Mouse (Mus musculus) spleen, postnatal 4 days (tissue): ENCODE results near the gene Enkd1.

Source experiments
- DNase-seq, 2 experiments: peaks; one replicate each; pipeline ENCODE4 v3.0.0; 2022; ENCODE audit warnings: low spot score in 2 of 2

Gene Enkd1

DNA sequence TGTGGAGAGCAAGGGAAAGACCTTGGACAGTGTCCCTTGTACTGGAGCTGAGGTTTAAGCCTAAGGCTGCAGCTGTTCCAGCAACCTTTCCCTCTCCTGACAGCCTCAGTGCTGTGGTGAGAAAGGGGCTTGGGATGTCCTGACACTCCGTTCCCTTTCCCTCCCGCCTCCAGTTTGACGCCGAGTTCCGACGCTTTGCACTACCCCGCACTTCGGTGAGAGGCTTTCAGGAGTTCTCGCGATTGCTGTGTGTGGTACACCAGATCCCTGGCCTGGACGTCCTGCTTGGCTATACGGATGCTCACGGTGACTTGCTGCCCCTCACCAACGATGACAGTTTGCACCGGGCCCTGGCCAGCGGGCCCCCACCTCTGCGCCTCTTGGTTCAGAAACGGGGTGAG lies 6.0 kb downstream of the Enkd1 start:
- DNase-seq: peak in 1 of 2 experiments; percentile 68

DNA sequence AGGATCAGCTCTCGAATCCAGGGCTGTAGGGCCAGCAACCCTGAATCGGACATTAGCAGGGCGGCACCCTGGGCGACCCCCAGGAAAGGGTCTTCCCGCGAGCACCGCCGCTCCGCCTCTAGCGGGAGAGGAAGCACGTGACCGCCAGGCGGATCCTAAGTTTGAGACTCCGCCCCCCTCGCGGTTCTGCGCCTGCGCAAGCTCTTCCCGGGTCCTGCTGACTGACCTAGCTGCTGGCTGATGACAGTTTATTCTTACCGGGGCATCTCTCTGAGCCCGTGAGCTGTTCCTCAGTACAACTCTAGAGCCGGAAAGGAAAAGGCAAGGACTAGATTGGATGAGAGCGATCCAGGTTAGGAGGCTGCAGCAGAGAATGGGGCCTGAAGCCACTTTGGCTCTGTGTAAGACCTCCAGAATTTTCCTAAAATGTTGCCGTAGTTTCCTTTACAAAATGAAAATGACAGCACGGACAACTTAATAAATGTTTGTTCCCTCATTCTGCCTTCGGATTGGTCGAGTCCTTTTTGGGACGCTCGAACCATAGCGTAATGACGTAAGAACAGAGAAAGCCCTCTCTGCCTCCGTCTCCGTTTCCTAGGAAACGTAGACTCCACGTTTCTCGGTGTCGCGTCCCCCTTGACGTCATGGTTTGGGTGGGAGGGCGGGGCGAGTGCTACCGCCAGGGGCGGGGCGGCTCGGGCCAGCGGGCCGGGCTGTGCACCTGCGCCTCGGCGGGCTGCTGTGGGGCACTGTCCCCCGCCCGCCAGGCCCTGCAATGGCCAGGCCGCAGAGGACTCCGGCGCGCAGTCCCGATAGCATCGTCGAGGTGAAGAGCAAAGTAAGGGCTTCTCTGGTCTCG lies 6.8 kb downstream of the Enkd1 start, which contains the start of the genes Acd and Pard6a:
TSS of gene Acd (minus strand) at position 137 of the 859 bp plus-strand sequence.
TSS of gene Pard6a (plus strand) at position 183 of the 859 bp plus-strand sequence.
- DNase-seq: peak; percentile 96 to 99

DNA sequence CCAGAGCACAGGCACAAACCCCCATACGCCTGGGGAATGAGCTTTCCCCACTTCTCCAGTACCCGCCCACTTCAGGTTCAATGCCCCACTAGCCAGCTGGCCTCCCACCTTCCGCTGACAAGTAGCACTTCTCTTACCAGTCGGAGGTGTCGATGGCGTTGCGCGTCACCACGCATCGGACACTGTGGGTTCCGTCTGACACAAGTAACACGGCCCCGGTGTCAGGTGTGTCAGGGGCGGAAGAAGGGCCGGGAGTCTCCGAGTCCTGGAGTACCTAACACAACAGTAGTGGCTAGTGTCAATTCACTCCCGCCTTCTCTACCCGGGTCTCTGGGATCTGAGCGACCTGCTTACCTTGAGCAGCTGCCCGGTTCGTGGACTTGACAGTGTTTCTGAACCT lies 7.4 kb downstream of the Enkd1 start:
- peak; percentile 67 to 86 for DNase-seq

DNA sequence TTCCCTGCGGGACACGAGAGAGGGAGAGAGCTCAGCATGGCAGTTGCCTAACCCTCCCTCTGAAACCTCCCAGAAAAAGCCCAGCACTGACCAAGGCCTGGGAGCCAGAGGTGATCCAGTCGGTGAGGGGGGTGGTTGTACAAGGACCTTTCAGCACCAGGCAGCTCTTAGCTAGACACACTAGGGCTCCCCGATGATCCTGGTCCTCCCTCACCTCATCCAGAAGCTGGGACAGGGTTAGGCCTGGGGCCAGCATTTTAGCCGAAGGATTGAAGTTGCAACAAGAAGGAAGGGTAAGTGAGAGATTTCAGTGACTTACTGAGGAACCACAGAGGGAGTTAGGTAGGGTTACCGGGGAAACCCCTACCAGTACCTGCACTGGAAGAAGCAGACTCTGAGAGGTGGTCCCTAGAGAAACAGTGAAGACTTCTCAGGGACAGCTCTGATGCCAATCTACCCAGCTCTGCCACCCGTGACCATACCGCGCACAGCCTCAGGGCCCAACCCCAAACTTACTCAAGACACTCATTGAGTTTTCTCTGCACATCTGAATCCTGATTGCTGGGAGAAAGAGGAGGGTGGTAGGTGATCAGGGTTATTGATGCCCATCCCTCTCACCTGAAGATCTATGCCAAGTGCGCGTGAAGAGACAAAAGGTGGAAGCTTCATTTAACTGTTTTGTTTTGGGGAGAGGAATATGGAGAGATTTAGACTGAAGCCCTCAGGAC lies 8.4 kb downstream of the Enkd1 start:
- no peak for DNase-seq

DNA sequence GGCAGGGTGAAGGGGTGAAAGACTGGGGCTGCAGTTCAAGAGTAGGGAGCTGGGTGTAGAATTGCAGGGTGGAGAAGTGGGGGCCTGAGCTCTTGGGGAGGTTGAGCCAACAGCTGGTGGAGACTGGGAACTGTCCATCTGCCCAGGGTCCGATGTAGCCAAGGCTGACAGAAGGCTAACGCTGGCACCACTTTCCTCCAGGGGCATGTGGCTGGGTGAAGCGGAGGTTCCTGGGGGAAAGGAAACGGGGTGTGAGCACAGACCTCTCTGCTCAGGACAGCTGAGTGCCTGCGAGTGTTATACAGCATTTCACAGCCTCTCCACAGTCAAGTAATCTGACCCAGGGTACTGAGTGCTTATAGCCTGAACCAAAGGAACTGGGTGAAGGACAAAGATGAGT lies 9.3 kb downstream of the Enkd1 start:
- no peak for DNase-seq

DNA sequence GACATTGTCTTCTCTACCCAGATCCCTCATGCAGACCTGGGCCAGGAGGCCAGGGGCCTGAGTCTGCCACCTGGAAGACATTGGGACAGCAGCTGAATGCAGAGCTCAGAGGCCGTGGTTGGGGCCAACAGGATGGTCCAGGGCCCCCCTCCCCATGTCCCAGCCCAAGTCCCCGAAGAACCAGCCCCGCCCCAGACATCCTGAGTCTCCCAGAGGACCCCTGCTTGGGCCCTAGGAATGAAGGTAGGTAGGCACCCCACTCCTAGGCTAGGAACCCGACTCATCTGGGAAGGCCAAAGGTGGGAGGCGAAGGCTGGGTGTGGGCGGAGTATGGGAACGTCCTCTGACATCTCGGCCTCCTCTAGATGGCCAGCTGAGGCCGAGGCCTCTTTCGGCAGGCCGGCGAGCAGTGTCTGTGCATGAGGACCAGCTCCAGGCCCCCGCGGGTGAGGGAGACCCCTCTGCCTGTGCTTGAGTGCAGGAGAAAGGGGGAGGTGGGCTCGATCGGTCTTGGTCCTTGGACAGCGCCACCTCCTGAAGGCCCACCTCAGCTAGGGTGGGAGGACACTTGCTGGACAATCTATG lies 10.7 kb downstream of the Enkd1 start:
- peak in 1 of 2 experiments; percentile 63 for DNase-seq

GRCm38 (mm10) chr8:105695080-105695780 lies 12.8 kb downstream of the Enkd1 start:
- peak in 1 of 2 experiments; percentile 63 for DNase-seq

GRCm38 (mm10) chr8:105694051-105694799 lies 13.8 kb downstream of the Enkd1 start:
- DNase-seq: peak in 1 of 2 experiments; percentile 67

GRCm38 (mm10) chr8:105693648-105694047 lies 14.4 kb downstream of the Enkd1 start:
- DNase-seq: peak in 1 of 2 experiments; percentile 78

- DNase-seq: peak in 1 of 2 experiments; percentile 61
These were observed 15.4 kb downstream of the Enkd1 start for GRCm38 (mm10) chr8:105692449-105693182.

DNA sequence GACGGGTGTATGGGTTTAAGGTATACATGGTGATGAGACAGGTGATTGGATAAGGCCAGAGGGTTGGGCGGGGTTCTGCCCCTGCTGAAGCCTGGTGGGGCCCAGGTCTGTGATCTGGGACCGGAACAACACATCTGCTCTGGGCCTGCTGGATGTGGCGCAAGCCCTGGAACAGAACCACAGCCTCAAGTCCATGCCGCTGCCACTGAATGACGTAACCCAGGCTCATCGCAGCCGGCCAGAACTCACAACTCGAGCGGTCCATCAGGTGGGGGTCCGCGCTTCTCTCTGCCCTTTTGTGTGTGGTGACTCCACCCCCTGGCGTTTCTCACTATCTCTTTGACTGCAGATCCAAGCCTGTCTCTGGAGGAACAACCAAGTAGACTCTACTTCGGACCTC lies 17.0 kb downstream of the Enkd1 start:
- DNase-seq: peak in 1 of 2 experiments; percentile 59

DNA sequence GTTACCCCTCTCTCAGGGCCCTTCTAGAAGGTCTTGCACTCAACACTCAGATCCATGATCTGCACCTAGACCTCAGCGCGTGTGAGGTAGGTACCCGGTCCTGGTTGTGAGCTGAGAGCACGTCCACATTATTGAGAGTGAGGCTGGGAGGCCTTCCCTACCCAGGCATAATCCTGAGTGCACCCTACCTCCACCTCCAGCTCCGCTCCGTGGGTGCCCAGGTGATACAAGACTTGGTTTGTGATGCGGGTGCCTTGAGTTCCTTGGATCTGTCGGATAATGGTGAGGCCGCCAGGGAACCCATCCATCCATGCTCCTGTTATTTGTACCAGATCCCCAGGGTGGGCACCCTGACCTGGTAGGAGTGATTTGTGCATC lies 18.0 kb downstream of the Enkd1 start:
- peak in 1 of 2 experiments; percentile 59 for DNase-seq

GRCm38 (mm10) chr8:105689256-105689982 lies 18.6 kb downstream of the Enkd1 start:
- DNase-seq: peak in 1 of 2 experiments; percentile 59

DNA sequence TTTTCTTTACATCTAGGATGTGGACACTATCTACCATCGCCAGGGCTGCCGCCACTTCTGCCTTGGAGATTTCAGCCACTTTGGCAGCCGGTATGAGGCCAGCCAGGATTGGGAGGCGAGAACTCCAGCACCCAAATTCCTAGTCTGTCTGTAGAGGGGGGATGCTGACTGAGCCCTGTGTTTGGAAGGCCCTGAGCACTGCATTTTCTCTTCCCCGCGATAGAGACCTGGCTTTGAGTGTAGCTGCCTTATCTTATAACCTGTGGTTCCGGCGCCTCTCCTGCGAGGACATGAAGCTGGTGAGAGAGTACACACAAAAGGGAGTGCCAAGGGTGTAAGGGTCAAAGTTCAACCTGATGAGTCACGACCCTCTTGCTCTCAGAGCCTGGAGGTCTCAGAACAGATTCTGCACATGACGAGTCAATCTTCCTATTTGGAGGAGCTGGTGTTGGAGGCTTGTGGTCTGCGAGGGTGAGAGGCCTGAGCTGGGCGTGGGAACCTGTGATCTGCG lies 19.7 kb downstream of the Enkd1 start:
- DNase-seq: peak in 1 of 2 experiments; percentile 61

- DNase-seq: peak in 1 of 2 experiments; percentile 60
These were observed 20.5 kb downstream of the Enkd1 start for GRCm38 (mm10) chr8:105687512-105687911.

DNA sequence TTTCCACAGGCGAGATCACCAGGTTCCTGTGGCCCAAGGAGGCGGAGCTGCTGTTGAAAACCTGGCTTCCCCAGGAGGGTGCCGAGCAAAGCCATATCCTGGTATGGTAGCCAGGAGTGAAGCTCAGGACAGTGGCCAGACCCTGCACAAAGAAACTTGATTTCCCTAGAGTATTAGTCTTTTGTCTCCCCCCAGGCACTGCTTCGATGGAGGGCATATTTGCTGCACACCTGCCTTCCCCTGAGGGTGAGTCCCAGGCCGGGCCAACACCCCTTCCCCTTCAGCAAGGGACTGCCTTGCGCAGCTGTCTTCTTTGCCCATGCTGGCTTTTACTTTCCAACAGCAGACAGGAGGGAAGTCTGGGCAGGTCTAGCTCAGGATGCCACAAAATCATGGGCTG lies 21.5 kb downstream of the Enkd1 start:
- DNase-seq: peak in 1 of 2 experiments; percentile 69

DNA sequence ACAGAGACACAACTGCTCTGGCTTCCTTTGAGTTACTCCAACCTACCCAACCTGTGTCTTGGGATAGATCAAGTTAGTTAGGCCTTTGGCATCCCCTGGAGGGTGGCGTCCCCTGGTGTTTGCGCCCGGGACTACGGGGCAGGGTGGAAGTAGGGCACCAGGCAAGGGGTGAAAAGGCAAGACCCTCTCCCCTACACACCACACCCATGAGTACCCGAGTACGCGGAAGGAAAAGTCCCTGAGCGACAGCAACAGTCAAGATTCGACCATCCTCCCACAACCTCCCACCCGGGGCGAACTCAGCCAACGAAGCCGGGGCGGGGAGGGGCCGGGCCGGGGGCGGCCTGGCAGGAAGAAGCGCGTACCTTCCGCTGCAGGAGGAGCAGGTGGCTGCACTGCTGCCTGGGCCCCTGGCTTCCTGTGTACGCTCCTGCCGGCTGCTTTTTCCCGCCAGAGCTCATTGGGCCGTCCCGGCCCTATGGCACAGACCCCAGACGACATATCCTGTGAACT lies 22.2 kb downstream of the Enkd1 start, which contains the start of gene Carmil2:
TSS of gene Carmil2 (plus strand) at position 479 of the 513 bp plus-strand sequence.
- DNase-seq: peak; percentile 84 to 92

GRCm38 (mm10) chr8:105685325-105685724 lies 22.7 kb downstream of the Enkd1 start:
- DNase-seq: peak in 1 of 2 experiments; percentile 58

DNA sequence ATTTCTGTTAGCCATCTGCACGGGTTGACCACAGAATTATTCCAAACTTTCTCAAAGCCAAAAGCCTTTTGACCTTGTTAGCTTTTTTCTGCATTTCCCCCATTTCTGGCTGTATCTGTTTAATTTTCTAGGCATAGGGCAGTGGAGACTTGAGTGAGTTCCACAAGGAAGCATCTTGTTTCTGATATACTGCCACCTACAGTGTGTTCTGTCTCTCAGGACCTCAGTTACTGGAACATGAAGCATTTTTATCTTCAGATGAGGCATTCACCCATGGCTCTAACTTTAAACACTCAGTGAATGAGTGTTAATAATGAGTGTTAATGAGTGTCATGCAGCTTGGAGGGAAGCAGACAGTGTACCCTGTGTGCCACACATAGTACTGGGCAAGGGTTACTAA lies 30.1 kb downstream of the Enkd1 start:
- DNase-seq: no peak
